Mouse (Mus musculus) T-helper 17 cell (primary cell): Measurements from ENCODE around the gene Gtf2f1.

Experiments
- in situ Hi-C, 2 experiments: fragments of 300-600 bp; cut with MboI, MseI; formaldehyde crosslinking; loops; 1 replicate in 1 of 2; 2 replicates in 1 of 2; pipeline ENCODE4 v1.15.1; 2025; ENCODE audit warnings: high pct_unique_total_duplicates in 2 of 2

Gene Gtf2f1

DNA sequence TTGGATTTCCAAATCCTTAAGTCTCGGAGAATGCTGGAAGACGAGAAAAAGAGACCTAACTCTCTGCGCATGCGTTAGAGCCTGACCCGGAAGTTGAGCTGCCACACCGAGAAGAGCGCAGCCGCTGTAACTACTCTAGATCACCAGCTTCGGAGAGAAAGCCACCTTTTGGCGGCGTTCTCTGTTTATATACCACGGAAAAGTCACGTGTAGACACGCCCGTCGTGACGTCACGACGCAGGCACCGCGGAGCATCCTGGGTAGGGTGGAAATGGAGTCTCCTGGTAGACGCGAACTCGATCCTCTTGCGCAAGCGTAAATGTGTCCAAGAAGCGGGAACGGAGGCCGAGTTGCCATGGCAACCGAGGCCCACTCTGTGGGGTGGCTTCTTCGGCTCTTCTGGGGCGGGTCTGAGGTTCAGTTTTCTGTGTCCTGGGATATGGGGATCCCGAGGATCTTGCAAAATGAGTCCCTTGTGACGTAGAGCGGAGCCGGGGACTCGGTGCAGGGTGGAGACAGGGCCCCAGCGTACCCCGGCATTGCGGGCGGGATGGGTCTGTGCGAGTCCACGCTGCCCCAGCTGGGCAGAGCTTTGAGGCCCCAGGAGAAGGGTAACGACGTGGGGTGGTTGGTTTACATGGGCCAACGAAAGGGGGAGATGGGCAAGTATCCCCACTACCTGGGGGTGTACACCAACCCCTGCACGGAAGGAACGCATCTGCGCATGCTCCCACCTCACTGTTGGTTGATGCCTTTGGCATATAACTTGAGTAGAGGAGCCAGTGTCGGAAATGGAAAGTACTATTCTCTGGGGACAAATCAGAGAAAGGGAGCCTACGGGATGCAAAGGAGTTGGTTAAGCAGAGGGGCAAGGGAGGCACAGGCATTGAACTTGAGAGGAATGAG is at the start of gene Gtf2f1, which contains the start of gene Gm17949:
Gene Gtf2f1 (minus strand): TSS at position 53 of the 906 bp plus-strand sequence.
Gene Gm17949 (plus strand): TSS at position 234 of the 906 bp plus-strand sequence.
- in situ Hi-C loops, result no loop called here

DNA sequence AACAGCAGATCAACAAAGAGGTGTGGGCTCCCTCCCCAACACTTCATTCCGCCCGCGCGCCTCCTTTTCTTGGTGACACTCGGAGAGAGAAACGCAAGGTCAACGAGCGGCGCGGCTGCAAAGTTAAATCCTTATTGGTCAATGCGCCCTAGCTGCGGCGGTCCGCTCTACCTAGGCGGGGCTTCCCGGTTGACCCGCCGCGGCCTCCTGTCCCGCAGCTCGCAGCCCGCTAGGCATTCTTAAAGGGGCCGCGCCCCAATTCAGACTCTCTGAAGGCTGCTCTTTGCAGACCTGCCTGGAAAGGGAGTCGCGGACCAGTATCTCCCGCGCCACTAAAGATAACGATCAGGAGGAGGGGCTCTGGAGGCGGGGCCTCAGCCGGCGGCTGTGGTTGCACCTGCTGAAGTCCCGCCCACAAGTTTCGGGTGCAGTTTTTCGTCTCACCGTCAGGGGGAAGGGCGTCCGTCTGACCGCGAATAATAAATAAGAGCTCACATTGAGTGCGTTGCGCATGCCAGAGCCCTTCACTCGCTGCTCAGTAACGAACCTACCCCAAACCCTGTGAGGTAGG is 49.2 kb upstream of the Gtf2f1 start:
- in situ Hi-C loops, result no loop called here

DNA sequence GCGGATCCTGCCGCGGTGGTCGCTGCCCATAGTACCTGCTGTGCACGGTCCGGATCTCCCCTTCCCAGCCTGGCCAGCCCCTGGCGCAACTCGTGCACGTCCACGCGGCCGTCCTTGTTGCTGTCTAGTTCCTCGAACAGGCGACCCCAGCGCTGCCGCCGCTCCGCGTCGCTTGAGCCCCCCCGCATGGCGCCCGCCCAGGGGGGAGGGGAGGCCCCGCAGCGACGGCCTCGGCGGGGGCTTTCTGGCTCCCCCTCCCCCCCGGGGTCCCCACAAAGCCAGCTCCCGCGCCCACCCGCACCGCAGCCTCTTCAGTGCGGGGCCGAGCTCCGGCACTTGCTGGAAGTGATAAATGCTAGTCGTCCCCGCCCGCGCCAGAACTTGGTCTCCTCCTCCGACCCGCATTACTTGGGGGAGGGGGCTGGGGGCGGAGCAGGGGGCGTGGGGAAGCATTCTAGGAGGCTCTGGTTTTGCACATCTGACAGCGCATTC is 48.4 kb upstream of the Gtf2f1 start, which contains the start of gene Slc25a23:
Gene Slc25a23 (minus strand): TSS at position 378 of the 492 bp plus-strand sequence.
- in situ Hi-C loops, result no loop called here

DNA sequence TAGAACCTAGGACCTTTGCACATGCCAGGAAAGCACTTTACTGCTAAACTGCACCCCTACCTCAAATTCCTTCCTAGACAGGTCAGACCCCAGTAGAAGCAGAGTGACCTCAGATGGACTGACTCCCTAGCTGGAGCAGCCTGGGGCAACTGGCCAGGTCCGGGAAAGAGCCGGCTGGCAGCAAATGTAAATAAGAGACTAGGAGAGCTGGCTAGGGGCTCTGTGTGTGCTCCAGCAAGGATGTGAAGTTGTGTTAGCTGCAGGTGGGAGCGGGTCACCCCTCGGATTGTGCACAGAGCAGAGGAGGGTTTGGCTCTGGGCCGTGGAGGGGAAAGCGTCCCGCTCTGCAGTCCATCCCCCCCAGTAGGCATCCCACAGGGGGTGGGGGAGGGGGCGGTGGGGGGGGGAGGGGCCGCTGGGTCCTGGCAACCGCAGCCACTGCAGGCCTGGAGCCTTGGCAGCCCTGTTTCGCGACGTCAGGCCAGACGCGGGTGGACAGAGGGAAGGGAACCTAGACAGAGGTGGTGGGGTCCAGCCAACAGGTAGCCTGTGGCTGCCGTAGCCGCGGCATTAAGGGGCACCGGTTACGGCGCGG is 47.9 kb upstream of the Gtf2f1 start, which contains the start of gene Crb3:
Gene Crb3 (plus strand): TSS at position 215 of the 595 bp plus-strand sequence.
- in situ Hi-C loops, result no loop called here

DNA sequence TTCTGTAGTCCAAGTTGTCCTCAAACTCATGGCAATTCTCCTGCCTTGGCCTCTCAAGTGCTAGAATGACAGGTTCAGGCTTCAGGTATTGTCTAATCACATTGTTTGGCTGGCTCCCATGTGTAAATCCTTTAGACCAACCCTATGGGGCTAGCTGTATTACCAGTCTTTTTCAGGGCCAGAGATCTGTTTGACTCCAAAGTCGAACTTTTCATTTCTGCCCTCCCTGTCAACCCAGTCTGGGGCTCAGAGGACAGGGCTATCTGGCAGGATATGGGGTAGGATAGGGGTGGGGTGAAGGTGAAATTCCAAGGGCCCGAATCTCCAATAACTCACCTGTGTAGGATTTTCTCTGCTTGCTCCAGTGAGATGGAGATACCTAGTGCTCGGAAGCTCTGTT is 45.2 kb upstream of the Gtf2f1 start:
- in situ Hi-C loops, result no loop called here

DNA sequence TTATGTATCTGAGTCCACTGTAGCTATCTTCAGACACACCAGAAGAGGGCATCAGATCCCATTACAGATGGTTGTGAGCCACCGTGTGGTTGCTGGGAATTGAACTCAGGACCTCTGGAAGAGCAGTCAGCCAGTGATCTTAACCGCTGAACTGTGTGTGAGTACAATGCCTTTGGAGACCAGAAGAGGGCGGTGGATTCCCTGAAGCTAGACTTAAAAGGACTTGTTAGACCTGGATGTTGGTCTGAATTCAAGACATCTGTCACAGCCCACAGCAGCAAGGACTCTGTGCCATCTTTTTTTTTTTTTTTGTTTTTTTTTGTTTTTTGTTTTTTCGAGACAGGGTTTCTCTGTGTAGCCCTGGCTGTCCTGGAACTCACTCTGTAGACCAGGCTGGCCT is 40.6 kb upstream of the Gtf2f1 start:
- in situ Hi-C loops, result loop anchor here in 1 of 2 experiments (5.0 kb wide), 1 partner anchor 121 kb away; no protein-coding TSS in a partner anchor

DNA sequence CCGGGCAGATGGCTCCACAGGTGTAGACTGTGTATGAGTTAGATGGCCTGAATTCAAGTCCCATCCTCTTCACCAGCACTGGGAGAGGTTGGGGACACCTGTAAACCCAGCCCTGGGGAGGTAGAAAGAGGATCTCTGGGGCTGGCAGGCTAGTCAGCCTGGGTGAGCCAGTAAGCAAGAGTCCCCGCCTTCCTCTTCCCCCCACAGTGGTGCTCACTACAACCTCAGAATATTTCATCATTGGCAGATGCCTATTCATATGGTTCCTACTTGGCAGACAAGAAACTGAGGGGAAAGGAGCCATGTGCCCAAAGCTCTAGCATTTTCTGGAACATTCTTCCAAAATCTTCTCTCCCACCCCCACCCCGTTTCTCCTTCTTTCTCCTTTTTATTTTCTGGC is 37.7 kb upstream of the Gtf2f1 start:
- in situ Hi-C loops, result no loop called here

DNA sequence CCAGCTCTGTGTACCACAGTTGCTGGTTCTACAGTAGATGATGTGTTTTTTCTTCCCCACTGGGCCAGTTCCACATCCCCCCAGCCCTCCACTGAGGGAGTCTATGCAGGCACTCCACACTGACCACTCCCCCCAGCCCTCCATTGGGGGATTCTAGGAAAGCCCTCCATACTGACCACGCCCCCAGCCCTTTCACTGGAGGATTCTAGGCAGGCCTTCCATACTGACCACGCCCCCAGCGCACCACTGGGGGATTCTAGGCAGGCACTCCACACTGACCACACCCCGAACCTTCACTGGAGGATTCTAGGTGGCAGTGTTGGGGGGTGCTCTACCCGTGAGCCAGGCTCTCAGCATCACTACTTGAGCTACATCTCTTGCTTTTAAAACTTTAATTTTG is 36.3 kb upstream of the Gtf2f1 start:
- in situ Hi-C loops, result no loop called here

DNA sequence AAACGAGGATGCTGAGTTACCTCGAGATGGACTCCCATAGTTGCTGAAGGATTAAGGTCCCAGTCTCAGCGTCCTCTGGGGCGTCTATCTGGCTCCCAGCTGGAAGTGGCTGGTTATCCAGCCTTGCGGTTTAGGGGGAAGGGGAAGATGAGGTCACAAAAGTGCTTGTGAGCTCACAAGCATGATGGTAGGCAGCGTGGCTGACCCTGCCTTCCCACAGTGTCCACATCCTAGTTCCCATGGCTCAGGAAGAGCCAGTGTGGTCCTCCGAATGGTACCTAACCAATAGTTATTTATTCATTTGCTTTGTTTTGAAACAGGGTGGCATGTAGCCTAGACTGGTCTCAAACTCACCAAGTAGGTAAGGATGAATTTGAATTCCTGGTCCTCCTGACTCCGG is 30.5 kb upstream of the Gtf2f1 start, which contains the start of gene Slc25a41:
Gene Slc25a41 (minus strand): TSS at position 101 of the 400 bp plus-strand sequence.
- in situ Hi-C loops, result no loop called here

DNA sequence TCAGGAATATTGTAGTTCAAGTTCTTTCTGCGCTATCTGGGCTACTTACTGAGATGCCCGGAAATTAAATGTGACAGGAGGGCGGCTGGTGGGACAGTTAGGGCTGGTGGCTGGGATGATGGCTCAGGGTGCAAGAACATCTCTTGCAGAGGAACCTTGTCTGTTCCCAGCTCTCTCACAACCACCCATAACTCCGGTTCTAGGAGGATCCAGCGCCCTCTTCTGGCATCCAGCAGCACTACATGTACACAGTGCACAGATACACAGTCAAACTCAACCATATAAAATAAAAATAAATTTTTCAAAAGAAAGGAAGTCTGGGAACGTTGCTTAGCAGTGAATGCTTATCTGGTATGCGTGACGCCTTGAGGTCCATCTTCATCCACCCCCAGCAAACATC is 27.9 kb upstream of the Gtf2f1 start:
- in situ Hi-C loops, result no loop called here

DNA sequence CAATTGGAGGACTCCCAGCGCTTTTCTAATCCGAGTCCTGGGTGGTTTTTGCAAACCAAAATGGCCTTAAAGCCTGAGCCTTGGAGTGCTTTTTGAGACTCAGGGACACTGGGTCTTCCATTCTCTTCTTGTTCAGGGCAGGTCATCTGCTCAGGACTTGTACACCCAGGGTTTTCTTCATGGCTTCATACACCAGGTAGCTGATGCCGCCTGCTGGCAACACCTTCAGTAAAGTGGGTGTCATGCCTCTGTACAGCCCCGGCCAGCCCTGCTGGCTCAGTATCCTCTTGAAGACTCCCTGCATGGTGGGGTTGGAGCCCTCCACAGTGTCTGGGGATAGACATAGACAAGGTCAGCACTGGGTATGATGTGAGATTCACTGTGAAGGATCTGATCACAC is 21.8 kb upstream of the Gtf2f1 start:
- in situ Hi-C loops, result no loop called here

DNA sequence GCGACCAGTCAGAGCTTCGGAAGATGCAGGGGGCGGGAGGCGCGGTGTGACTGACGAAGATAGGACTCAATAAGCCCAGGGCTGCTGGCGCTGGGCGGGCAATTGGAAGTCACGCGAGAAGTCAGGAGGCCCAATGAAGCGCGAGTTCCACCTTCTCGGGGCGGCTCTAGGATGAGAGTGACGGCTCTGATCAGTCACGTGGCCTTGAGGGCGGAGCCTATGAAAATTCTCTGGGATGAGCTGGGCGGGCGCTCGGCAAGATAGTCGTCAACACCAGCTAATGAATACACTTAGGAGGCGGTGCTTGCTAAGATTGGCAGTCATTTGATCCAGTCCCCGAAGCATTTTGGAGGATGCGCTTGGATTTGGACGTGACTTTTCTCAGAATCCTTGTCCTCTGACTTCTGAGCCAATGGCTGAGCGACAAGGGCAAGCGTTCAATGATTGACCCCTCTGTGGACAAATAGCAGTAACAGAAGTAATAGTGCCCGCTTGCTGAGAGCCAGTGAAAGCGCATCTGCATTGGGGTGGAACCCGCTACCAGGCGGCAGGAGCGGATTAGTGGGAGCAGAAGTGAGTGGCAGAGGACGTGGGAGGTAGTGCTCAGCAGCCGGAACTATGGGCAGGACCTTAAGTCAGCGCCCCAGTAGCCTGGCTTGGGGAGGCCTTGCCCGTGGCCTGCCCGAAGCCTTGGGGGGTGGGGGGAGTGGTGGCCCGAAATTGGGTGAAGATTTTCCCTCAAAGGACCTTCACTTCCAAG is 20.8 kb upstream of the Gtf2f1 start:
- in situ Hi-C loops, result no loop called here

DNA sequence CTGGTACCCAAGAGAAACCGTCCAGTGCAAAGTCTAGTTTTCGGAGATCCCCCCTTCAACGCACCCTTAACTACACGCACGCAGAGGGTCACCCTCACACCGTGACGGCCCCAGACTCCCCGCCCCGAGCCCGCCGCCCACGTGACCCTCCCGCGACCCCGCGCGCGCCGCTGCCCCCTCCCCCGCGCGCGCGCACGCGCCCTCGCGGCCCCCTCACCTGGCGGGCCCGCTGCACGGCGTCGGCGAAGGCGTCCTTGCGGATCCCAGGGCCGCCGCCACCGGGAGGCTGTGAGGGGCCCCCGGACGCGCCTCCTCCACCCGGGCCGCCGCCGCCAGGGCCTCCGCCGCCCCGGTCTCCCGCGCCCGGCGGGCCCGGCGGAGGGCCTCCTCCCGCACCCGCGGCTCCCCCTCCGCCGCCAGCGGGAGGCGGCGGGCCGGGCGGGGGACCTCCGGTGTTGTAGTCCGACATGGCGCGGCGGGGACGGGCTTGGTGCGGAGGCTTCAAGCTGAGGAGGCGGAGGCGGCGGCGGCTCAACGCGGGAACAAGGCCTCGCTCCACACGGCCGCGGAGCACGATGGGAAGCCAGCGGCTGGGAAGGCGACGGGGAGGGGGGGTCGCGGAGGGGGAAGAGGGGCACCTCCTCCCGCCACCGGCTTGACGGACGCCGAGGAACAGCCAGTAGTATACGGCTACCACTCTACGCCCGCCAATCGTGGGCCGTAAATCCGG is 20.0 kb upstream of the Gtf2f1 start, which contains the start of gene Khsrp:
Gene Khsrp (minus strand): TSS at position 592 of the 730 bp plus-strand sequence.
- in situ Hi-C loops, result no loop called here

DNA sequence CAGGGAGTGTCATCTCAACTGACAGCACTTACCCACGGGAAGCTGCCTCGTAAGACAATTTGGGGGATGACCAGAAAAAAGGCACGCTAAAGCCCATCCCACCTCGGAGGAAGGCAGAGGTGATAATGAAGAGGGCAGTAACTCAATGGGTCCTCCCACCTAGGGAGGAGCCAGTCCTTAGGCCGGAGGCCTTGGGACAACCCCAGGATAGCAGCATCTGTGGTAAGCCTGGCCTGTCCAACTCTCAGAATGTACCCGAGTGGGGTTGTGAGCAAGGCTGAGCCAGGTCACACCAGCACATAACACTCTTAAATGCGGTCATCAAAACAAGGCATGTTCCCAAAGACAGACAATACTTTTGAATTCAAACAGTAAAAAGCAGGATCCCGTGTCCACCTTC is 18.6 kb upstream of the Gtf2f1 start:
- in situ Hi-C loops, result loop anchor here (5.0 to 10.0 kb wide), 2 partner anchors 92 to 1065 kb away; partner anchors contain the start of gene Mllt1 (in 1 of the 2)

DNA sequence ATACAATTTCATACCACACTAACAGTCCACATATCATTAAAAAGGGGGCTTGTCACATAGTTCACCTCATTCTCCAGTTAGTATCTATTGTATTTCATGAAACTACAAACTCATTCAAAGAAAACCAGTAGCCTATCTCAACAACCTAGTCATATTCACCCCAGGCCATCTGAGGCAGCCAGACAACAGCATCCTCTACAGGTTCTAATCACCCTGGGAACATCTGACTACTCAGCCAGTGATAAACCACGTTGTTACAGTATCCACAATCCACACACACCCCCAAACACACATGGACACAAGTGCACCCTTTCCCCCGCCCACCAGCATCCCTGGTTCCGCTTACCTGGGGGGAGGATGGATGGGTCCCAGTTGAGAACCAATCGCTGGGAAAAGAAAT is 16.4 kb upstream of the Gtf2f1 start:
- in situ Hi-C loops, result loop anchor here (5.0 to 10.0 kb wide), 2 partner anchors 90 to 1063 kb away; partner anchors contain the start of gene Mllt1 (in 1 of the 2)

DNA sequence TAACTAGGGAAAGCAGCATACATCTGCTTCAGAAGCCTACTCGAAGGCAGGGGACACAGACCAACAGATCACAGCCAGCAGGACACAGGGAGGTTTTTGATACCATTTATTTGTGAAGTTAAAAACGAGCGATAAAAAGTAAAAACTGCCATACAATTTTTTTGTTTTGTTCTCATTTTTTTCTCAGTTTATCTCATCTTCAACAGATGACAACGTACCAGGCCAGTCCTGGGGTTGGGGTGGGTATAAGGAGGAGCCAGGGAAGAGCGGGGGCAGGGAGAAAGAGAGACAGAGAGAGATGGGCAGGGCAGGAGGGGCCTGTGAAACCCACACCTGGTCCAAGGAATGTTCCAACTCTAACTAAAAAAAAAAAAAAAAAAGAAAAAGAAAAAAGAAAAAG is 9.9 kb upstream of the Gtf2f1 start:
- in situ Hi-C loops, result loop anchor here in 1 of 2 experiments (10.0 kb wide), 1 partner anchor 1056 kb away; no protein-coding TSS in a partner anchor

DNA sequence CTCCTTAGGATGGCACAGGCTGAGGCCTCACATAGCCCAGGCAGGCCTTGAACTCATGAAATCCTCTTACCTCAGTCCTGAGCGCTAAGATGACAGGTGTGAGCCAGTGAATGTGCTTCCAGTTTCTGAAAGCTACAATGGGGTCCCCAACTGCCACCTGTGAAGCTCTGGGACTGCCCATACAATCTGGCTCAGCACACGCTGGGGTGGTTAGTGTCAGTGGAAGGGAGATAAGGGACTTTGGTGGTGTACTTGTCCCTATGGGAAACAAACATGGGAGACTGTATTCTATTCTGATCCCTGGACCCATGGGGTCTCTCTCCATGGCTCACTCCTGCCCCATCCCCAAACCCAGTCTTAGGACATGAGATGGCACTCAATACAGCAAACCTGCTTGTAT is 8.6 kb upstream of the Gtf2f1 start:
- in situ Hi-C loops, result loop anchor here in 1 of 2 experiments (10.0 kb wide), 1 partner anchor 1055 kb away; no protein-coding TSS in a partner anchor

DNA sequence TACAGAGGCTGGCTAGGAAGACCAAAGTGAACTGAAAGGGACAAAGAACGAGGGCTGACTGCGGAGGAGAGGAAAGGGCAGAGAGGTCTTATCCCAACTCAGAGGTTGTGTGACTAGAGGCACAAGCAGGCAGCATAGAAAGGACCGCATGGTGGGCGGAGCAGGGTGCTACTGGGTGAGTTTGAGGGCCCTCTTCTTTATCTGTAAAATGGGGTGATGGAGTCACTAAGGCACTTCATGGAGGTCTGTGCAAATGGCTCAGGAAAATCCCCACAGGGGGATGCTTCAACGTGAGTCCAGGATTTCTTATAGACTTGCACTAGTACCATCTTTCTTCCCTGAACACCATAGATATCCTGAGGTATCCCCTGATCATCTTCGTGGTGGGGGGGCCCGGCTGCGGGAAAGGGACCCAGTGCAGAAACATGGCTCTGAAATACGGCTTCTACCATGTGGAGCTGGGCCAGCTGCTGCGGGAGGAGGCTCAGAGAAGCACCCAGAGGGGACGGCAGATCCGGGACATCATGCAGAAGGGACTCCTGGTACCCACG is 1.2 kb upstream of the Gtf2f1 start:
- in situ Hi-C loops, result no loop called here

DNA sequence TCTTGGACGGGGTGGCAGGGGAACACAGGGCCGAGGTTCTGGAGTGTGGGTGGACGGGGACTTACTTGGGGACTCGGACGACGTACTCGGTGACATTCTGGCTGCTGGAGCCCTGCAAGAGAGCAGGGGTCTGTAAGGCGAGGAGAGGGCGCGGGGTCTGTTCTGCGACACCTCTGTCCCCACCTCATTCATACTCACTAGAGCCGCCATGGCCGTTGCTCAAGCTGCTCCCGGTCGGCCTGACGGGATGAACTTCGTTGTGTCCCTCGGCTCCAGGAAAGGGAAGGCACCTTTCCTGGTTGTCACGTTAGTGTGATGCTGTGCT is 215 bp downstream of the Gtf2f1 start:
- in situ Hi-C loops, result no loop called here
